Mouse (Mus musculus): ENCODE measurements around the gene Sec61b.
A peak's percentile ranks its signal among the peaks of the same experiment; 100 is the strongest.

Sec61b gene

DNA sequence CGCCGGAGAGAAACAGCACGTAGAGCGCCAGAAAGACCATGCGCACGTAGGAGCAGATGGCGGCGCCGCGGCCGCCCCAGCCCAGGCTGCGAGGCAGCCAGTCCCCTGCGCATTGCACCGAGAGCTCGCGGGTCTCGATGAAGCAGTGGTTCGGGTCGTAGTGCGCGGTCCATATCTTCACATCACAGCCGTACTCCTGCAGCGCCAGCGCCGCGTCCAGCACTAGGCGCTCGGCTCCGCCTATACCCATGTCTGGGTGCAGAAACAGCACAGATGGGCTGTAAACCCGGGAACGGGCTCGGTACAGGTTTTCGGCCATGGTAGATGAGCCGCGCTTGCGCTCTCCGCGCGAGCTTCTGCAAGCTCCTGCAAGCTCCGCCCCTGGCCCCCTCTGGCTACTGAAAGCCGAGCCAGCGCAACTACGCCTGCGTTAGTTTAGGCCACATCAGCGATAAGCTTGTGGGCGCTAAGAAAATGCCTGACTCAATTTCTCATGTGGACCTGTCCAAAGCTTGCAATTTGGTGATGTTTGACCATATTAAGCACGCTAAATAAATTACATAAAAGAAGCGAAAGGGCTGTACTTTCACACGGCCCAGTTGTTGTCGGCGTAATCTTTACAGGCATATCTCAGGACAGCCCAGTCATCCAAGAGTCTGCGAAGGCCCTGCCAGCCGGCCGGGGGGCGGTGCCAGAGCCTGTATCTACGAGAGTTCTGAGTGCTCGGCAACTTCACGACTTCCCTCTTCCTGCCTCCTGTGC, at the start of gene Sec61b, which contains the start of gene Alg2:
Sec61b (plus strand) TSS at position 691 of the 762 bp plus-strand sequence.
Alg2 (minus strand) TSS at position 366 of the 762 bp plus-strand sequence.
- peak; percentile 91 for DNase-seq (ENCODE audit: low spot score)

DNA sequence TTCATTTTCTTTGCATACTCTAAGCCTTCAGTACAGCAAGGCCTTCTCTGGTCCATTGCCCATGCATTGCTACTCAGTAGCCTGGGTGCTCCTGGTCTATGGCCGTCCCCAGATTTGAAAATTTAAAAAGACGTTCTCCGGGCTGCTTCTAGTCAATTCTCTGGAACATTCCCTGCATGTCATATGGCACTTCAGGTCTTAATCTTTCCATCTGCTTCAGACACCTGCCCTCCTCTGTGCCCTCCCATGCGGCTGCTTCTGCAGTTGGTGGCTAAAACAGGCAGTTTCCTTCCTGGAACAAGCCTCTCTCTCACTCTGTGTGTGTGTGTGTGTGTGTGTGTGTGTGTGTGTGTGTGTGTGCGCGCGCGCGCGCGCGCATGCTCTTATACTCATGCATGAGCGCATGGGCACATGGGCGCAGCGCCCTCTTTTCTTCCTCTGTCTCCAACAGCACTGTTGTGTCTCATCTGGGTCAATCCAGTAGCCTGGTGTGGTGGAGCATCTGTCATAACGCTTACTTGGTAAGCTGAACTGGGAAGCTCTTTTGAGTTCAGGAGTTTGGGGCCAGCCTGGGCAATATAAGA, 49.1 kb upstream of the Sec61b start:
- no peak for DNase-seq (ENCODE audit: low spot score)

DNA sequence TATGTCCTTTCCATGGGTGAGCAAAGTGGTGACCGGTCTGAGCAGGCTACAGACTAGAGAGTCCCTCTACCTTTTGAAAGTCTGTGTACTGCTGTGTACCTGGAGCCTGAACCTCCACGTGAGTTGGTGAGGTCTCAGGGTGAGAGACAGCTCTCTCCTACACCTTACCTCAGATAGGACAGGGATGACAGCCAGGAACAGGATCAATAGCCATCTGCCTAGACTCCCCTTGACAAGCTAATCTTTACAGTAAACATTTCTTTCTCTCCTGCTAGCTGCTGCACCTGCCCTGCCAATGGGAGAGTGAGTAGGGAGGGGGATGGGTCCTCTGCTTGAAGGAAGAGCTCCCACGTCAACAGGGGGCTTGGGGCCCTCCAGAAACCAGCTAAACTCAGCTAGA, 46.9 kb upstream of the Sec61b start:
- DNase-seq (ENCODE audit: low spot score), result no peak

DNA sequence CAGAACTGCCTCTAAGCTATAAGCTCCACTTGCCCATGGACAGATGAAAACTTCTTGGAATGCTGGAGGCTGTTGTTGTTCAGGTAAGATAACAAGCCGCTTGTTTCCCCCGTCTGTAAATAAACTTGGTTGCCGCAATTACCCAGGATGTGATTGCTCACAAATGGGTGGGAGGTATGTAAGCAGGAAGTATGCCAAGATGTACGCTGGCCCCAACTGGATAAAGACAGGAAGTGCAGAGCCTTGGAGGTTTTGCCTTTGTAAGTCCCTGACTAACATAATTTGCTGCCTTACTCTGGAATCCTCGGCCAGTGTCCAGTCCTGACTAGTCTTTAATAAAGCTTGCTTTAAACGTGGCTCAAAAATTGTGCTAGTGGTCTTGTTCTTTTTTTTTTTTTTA, 43.9 kb upstream of the Sec61b start:
- no peak for DNase-seq (ENCODE audit: low spot score)

- no peak for DNase-seq (ENCODE audit: low spot score)
Measured at GRCm38 (mm10) chr4:47431081-47431480, 43.4 kb upstream of the Sec61b start.

DNA sequence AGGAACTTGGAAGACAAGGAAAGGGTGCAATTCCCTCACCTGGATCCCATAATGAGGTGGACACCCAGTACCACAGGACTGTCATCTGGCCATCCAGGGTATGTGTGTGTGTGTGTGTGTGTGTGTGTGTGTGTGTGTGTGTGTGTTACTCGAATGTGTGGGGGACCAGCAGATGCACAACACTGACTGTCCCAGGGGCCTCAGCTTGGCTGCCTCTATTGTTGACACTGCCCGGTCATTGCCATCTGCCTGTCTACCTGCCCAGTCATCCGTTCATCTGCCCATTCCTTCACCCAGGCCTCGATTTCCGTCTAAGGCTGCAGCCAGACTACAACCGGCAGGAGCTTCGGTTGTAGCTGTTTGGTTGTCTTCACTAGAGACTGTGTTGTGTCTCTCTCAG, 41.7 kb upstream of the Sec61b start:
- no peak for DNase-seq (ENCODE audit: low spot score)

DNA sequence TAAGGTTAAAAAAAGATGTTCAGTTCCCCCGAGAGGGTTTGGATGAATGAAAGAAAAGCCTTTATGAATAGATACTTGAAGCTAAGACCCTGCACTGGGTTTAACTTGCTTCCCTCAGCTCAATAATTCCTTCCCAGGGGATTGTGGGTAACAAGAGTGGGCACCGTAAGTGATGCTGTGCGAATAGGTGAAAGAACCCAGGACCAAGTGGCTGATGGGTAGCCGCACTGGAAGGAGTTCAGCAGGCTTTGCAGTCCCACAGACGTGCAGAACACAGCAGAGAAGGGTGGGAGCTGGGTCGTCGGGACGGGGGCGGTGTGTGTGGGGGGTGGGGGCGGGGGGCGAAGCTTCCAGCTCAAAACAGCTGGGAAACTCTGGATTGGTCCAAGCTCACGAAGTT, 39.3 kb upstream of the Sec61b start:
- DNase-seq (ENCODE audit: low spot score), result no peak

DNA sequence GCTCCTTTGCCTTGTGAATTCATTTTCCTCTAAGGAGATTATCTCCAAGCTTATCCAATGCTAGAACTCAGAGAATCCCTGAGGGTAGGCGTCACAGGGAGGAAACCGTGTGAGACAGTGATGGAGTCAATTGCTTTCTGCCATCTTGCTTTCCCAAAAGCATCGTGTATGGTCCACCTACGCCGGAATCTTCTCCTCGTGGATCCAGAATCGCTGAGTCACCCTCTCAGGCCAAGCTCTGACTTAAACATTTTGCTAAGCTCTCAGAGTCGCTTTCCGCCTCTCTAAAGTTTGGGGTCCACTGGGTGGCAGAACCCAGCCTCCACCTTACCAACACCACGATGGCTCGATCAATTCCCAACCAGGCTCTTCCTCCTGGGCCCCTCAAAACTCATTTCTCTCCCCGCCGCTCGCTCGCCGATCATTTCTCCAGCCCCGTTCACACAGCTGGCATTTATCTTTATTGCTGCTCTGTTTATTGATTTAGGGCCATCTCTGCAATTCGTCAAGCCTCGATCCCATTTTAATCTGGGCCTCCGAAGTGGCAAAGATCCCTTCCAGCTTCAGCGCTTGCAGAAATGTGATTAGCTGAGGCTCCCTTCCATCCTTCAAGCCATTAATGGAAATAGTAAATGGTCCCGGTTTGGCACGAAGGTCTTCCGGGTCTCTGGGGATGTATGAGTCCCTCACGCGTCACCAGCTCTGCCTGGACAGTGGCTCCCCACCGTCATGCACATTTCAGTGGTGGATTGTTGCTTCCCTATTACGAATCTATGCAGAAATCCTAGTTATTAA, 38.7 kb upstream of the Sec61b start:
- DNase-seq (ENCODE audit: low spot score), result no peak

GRCm38 (mm10) chr4:47437365-47438340, 36.8 kb upstream of the Sec61b start:
- peak; percentile 74 for DNase-seq (ENCODE audit: low spot score)

GRCm38 (mm10) chr4:47438956-47439355, 35.5 kb upstream of the Sec61b start:
- no peak for DNase-seq (ENCODE audit: low spot score)

DNA sequence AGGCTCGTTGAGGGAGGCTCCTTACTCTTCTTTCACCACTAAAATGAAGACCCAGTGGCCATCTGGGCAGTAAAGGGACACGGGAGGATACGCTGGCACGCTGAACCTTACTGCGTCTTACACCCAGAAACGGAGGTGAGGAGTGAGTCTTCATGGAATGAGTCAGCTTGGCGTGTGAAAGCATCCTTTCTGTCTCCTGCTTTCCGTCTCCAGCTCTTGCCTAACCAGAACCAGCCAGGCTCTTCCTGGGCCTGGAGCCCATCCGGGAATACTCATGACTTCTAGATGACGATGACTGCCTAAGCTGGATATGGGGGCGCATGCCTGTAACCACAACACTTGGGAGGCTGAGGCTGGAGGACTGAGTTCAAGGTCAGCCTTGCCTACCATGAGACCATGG, 33.5 kb upstream of the Sec61b start:
- DNase-seq (ENCODE audit: low spot score), result no peak

DNA sequence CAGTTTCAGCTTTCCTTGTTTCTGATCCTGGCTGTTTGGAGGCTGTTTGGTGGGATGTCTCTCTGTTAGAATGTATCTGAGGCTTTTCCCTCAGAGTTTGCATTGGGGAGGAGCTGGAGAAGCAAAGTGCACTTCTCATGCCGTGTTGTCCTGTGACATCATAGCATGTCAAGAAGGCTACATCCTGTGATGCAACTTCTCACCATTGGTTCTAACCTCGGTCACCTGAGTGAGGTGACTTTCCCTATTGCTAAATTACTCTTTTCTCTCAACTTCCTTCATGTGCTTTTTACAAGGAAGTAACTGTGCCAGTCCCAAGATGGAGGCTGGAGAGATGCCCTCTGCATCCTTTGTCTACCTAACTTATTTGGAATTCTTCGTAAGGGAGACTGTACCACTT, 25.9 kb upstream of the Sec61b start:
- no peak for DNase-seq (ENCODE audit: low spot score)

- DNase-seq (ENCODE audit: low spot score), result no peak
Measured at GRCm38 (mm10) chr4:47449116-47449515, 25.3 kb upstream of the Sec61b start.

DNA sequence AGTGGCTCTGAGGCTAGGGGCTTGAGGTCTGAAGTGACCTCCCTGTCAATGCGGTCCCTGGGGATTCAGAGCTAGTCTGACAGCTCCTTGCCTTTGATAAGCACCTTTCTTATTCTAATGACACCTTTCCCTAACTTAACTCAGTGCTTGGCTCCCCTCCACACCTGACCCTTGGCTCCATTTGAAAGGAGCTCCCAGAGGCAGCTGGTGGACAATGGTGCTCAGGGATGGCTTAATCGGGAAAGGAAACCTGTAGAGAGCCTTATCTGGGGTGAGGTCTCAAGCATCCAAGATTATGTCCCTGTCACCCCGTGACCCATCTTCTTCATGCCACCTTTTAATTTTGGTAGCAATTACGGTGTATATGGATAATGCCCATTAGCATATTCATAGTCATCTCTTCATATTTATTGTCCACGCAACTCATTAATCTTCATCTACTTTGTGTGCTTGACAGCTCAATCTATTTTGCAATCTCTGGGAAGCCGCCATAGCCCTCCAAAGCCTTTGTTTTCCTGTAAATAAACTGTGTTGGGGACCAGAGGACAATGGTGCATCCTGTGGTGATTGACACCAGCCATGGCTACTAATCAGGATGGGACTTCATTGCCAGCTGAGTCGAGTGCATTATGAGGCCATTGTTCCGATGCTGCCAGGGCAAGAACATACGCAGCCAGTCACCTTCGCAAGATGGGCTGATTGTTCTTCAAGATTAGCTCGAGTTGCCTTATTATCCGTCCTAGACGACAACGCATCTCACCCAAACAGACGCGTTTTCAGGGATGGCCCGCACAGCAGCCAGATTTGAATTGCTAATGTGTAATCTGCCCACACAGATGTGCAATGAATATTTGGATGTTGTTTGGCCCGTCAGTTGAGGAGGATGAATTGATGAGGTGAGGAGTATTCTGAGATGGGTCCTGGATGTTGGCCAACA, 24.6 kb upstream of the Sec61b start:
- DNase-seq (ENCODE audit: low spot score), result no peak

- DNase-seq (ENCODE audit: low spot score), result no peak
Measured at GRCm38 (mm10) chr4:47467196-47467595, 7.3 kb upstream of the Sec61b start.

- no peak for DNase-seq (ENCODE audit: low spot score)
Measured at GRCm38 (mm10) chr4:47473586-47473967, 881 bp upstream of the Sec61b start.

GRCm38 (mm10) chr4:47474730-47475643, 529 bp downstream of the Sec61b start:
- DNase-seq (ENCODE audit: low spot score), result peak; percentile 9

- DNase-seq (ENCODE audit: low spot score), result no peak
Measured at GRCm38 (mm10) chr4:47477539-47477938, 3.1 kb downstream of the Sec61b start.

DNA sequence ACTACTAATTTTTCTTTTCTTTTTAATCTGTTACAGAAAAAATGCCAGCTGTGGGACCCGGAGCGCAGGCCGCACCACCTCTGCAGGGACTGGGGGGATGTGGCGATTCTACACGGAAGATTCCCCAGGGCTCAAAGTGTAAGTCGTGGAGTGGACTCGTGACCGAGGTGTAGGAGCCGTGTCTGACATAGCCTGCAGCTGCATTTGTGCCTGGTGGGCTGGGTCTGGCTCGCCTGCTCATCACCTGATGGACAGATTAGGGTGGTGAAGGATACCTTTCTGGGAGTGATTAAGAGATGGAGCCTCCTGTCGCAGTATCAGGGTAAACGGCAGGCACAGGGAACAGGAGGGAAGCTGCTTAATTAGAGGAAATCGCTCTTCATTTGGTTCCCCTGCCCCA, 5.6 kb downstream of the Sec61b start:
- no peak for DNase-seq (ENCODE audit: low spot score)

GRCm38 (mm10) chr4:47480576-47480975, 6.1 kb downstream of the Sec61b start:
- DNase-seq (ENCODE audit: low spot score), result no peak

Measured in urinary bladder, postnatal 25 days (tissue).